Mouse (Mus musculus) testis, adult 2 months (tissue): ENCODE results near the gene Gcm1. TPM values are rescaled to one million over a fixed set of nuclear protein-coding genes. Genes with fewer than 3 reads are reported as not detected.
A peak's percentile ranks its signal among the peaks of the same experiment; 100 is the strongest.

Source experiments
- H3K27ac ChIP-seq: fragments of 200-500 bp; 2 replicates; pipeline ENCODE4 v1.5.1; 2012; ENCODE audit warnings: low read depth, low read length; ENCODE audit not compliant: control insufficient read depth, insufficient read depth
- H3K27me3 ChIP-seq: fragments of 200-500 bp; 2 replicates; pipeline ENCODE4 v1.6.1; 2012; ENCODE audit warnings: mild to moderate bottlenecking, low read length, moderate library complexity; ENCODE audit not compliant: control insufficient read depth, insufficient read depth
- H3K36me3 ChIP-seq: fragments of 200-500 bp; 2 replicates; pipeline ENCODE4 v1.6.1; 2012; ENCODE audit warnings: mild to moderate bottlenecking, low read length; ENCODE audit not compliant: control insufficient read depth, insufficient read depth
- H3K4me1 ChIP-seq: fragments of 200-500 bp; 2 replicates; pipeline ENCODE4 v1.6.1; 2012; ENCODE audit warnings: low read length; ENCODE audit not compliant: control insufficient read depth, insufficient read depth
- H3K4me3 ChIP-seq: fragments of 200-500 bp; 2 replicates; pipeline ENCODE4 v1.5.1; 2012; ENCODE audit warnings: low read depth, mild to moderate bottlenecking, low read length, moderate library complexity, mixed read lengths; ENCODE audit not compliant: control insufficient read depth
- CTCF ChIP-seq: fragments of 200-500 bp; IDR thresholded peaks from 2 replicates; pipeline ENCODE4 v1.5.1; 2012; ENCODE audit warnings: low read depth, mild to moderate bottlenecking, inconsistent platforms, low read length, moderate library complexity; ENCODE audit not compliant: control insufficient read depth, insufficient read depth, insufficient replicate concordance
- POLR2A ChIP-seq: fragments of 200-500 bp; IDR thresholded peaks from 2 replicates; pipeline ENCODE4 v1.6.1; 2012; ENCODE audit warnings: low read depth, mild to moderate bottlenecking, inconsistent platforms, low read length, moderate library complexity; ENCODE audit not compliant: control insufficient read depth
- polyA plus RNA-seq: library from polyadenylated mRNA; depleted of rRNA; stranded (reverse); fragments of >200 nt; gene quantifications from 2 replicates; pipeline ENCODE4 v1.2.3, GENCODE M21; 2012

The Gcm1 gene
- polyA plus RNA-seq, 1 experiment = not detected

- no peaks in the 10 kb centered on the region for H3K4me1 ChIP-seq
- no peak overlapping the region for H3K4me3 ChIP-seq
- H3K36me3 ChIP-seq = no peaks in the 10 kb centered on the region
- no peak for TF ChIP-seq CTCF
- TF ChIP-seq POLR2A = no peak
- no peak overlapping the region for H3K27ac ChIP-seq
- H3K27me3 ChIP-seq = no peaks in the 10 kb centered on the region
Measured at GRCm38 (mm10) chr9:78030835-78031456, 20.8 kb upstream of the Gcm1 start.

DNA sequence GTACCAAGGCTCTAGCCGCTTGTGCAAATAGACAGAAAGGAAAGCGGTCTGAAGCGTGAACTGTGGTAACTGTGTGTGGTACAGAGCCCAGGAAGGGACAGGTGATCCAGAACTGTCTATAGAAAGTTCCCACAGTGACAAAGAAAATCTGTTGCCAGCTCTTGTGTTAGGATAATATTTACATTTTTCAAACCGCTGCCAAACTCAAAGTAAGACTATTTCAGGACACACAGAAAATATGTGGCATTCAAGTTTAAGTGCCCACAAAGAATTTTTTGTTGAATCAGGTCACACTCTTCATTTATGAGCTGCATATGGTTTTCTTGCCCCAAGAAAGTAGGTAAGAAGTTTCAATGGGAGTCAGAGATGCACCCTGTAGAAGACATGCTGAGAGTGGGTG lies 18.8 kb upstream of the Gcm1 start:
- no peaks in the 10 kb centered on the region for H3K4me1 ChIP-seq
- no peak for TF ChIP-seq POLR2A
- TF ChIP-seq CTCF = no peak
- no peaks in the 10 kb centered on the region for H3K36me3 ChIP-seq
- no peaks in the 10 kb centered on the region for H3K27me3 ChIP-seq
- no peak overlapping the region for H3K27ac ChIP-seq
- no peak overlapping the region for H3K4me3 ChIP-seq

DNA sequence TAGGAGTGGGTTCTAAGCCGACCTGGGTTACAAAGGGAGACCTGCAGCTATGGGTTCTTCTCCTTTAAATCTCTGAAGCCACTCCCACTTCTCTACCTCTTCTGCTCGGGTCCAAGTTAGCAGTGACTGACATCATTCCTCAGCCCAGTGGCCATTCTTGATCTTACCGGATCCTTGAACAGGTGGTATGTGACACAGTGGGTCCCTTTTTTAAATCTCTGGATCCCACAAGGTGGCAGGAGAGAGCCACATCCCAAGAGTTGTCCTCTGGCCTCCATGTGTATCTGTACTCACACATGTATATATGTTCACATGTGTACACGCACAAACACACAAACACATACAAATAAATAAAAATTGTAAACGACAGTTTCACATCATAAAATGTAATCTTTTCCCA lies 16.4 kb upstream of the Gcm1 start:
- no peak overlapping the region for H3K4me3 ChIP-seq
- TF ChIP-seq POLR2A = no peak
- no peak for TF ChIP-seq CTCF
- no peaks in the 10 kb centered on the region for H3K27me3 ChIP-seq
- peaks cover 3% of the 10 kb centered on the region; the same call in 1 of the 2 replicates for H3K4me1 ChIP-seq
- H3K36me3 ChIP-seq = no peaks in the 10 kb centered on the region
- no peak overlapping the region for H3K27ac ChIP-seq

- Histone ChIP-seq H3K4me3 (no peak overlapping the region), H3K36me3 (no peaks in the 10 kb centered on the region), H3K27me3 (no peaks in the 10 kb centered on the region), H3K27ac (no peak overlapping the region), H3K4me1 (peaks cover 3% of the 10 kb centered on the region; the same call in 1 of the 2 replicates)
- no peak for TF ChIP-seq CTCF
- no peak for TF ChIP-seq POLR2A
Measured at GRCm38 (mm10) chr9:78035831-78036230, 15.9 kb upstream of the Gcm1 start.

DNA sequence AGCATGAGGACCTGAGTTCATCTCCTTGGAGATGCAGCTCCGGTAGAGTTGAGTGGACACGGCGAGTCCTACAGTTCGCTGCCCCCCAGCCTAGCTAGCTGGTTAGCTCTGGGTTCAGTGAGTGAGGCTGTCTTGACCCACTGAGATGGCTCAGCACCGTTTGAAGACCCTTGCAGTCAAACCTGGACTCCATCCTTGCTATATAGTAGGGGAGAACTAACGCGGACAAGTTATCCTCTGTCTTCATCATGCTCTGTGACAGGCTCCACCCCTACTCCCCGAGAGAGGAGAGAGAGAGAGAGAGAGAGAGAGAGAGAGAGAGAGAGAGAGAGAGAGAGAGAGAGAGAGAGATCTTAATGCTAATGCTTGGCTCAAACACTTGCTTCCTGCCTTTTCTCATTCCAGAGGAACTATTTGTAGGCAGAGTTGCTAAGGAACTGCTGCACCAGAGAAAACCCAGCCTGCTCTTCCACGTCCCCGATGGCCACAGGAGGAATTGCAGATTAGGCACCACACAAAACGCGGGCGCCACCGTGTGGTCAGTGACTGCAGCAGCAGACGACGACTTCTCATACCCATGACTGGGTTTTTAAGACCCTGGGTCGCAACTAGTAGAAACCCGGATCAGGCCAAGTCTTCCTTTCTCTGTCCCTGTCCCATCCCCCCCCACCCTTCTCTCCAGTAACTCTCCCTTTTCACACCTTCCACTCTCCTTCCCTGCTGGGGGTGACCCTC lies 12.8 kb upstream of the Gcm1 start:
- H3K27ac ChIP-seq = no peak overlapping the region
- peaks cover 3% of the 10 kb centered on the region for H3K4me1 ChIP-seq
- no peaks in the 10 kb centered on the region for H3K27me3 ChIP-seq
- no peak overlapping the region; the same call in 1 of the 2 replicates for H3K4me3 ChIP-seq
- TF ChIP-seq CTCF (peak; percentile 100), POLR2A (no peak)
- H3K36me3 ChIP-seq = no peaks in the 10 kb centered on the region

DNA sequence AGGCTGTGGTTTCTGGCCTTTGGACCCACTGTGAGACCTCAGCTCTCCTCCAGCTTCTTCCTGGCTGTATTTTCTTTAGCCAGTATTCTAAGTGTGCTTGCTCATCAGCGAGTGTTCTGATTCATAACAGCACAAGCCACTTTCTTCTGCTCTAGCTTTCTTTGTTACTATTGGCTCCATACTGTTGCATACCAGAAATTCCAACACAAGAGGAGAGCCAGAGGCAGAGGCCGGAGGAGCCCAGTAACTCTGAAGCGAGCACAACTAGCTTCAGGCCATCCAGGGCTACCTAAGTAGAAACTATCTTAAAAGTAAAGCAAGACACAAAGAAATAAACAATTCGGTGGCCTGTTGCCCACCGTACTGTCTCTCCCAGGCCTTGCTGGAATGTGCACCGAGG lies 6.6 kb upstream of the Gcm1 start:
- H3K4me1 ChIP-seq = peaks cover 10% of the 10 kb centered on the region
- H3K27ac ChIP-seq = no peak overlapping the region
- H3K4me3 ChIP-seq = no peak overlapping the region
- no peaks in the 10 kb centered on the region for H3K27me3 ChIP-seq
- TF ChIP-seq CTCF (no peak), POLR2A (no peak)
- H3K36me3 ChIP-seq = no peaks in the 10 kb centered on the region

- Histone ChIP-seq H3K4me1 (peaks cover 10% of the 10 kb centered on the region), H3K36me3 (no peaks in the 10 kb centered on the region), H3K4me3 (peak overlapping the region; percentile 44), H3K27me3 (no peaks in the 10 kb centered on the region), H3K27ac (no peak overlapping the region)
- TF ChIP-seq POLR2A = no peak
- no peak for TF ChIP-seq CTCF
Measured at GRCm38 (mm10) chr9:78046755-78047154, 5.0 kb upstream of the Gcm1 start.
